Mouse (Mus musculus) heart, embryonic 14.5 days (tissue): ENCODE data around the gene Tbxa2r. TPM values are rescaled to one million over a fixed set of nuclear protein-coding genes. Genes with fewer than 3 reads are reported as not detected.

Experiments used
- ATAC-seq: fragments of 200-750 bp; cut with Nextera tagmentation; 2 replicates; pipeline ENCODE4 v1.8.0; 2017; ENCODE audit warnings: low read depth, moderate TSS enrichment; ENCODE audit not compliant: insufficient number of reproducible peaks, insufficient read depth, low FRiP score
- H3K27ac ChIP-seq, 2 experiments: fragments of 200-500 bp in 1 of 2; fragments of 300-500 bp in 1 of 2; sonication (generic) in 1 of 2; replicated peaks in 1 of 2; 2 replicates each; pipeline ENCODE4 v1.5.1; 2012 to 2014; ENCODE audit warnings: low read depth in 2 of 2, low read length in 2 of 2, control low read depth in 1 of 2, mild to moderate bottlenecking in 1 of 2, mixed read lengths in 1 of 2; ENCODE audit not compliant: control insufficient read depth in 1 of 2, insufficient read depth in 1 of 2
- H3K27me3 ChIP-seq: fragments of 300-500 bp; sonication (generic); 2 replicates; pipeline ENCODE4 v1.6.1; 2014; ENCODE audit warnings: mild to moderate bottlenecking, low read length, control low read depth; ENCODE audit not compliant: control insufficient read depth, insufficient read depth
- H3K36me3 ChIP-seq: fragments of 300-500 bp; sonication (generic); 2 replicates; pipeline ENCODE4 v1.6.1; 2014; ENCODE audit warnings: mild to moderate bottlenecking, control low read depth, low read length, mixed read lengths; ENCODE audit not compliant: control insufficient read depth, insufficient read depth
- H3K4me1 ChIP-seq, 2 experiments: fragments of 200-500 bp in 1 of 2; fragments of 300-500 bp in 1 of 2; sonication (generic) in 1 of 2; 2 replicates each; pipeline ENCODE4 v1.6.1; 2012 to 2014; ENCODE audit warnings: low read length in 2 of 2, control low read depth in 1 of 2, mixed read lengths in 1 of 2; ENCODE audit not compliant: control insufficient read depth in 2 of 2, insufficient read depth in 2 of 2
- H3K4me2 ChIP-seq: fragments of 300-500 bp; sonication (generic); 2 replicates; pipeline ENCODE4 v1.6.1; 2014; ENCODE audit warnings: mild to moderate bottlenecking, low read length
- H3K4me3 ChIP-seq, 2 experiments: fragments of 200-500 bp in 1 of 2; fragments of 300-500 bp in 1 of 2; sonication (generic) in 1 of 2; 2 replicates each; pipeline ENCODE4 v1.5.1; 2012 to 2014; ENCODE audit warnings: low read length in 2 of 2, mild to moderate bottlenecking in 2 of 2, control low read depth in 1 of 2, low read depth in 1 of 2, moderate library complexity in 1 of 2; ENCODE audit not compliant: control insufficient read depth in 1 of 2, insufficient read depth in 1 of 2
- H3K9ac ChIP-seq: fragments of 300-500 bp; sonication (generic); 2 replicates; pipeline ENCODE4 v1.6.1; 2014; ENCODE audit warnings: mild to moderate bottlenecking, low read length
- H3K9me3 ChIP-seq: fragments of 300-500 bp; sonication (generic); 2 replicates; pipeline ENCODE4 v1.6.1; 2016; ENCODE audit warnings: low read length, control low read depth; ENCODE audit not compliant: control insufficient read depth
- WGBS: fragments of 180-500 bp; shearing (Covaris S2); extraction: QIAGEN DNeasy Blood & Tissue Kit; methylation state at CpG from one replicate; pipeline ENCODE4 v1.1.7; 2014; 5-methylcytosine and 5-hydroxymethylcytosine counted together
- polyA plus RNA-seq: library from polyadenylated mRNA; unstranded; fragments of >200 nt; fragmentation: Nextera tagmentation; extraction: Ambion mirVana; gene quantifications from 2 replicates; pipeline ENCODE4 v1.2.1, GENCODE M21; 2014

Tbxa2r gene
- polyA plus RNA-seq, 1 experiment from 2014 or later = 11.3 TPM

DNA sequence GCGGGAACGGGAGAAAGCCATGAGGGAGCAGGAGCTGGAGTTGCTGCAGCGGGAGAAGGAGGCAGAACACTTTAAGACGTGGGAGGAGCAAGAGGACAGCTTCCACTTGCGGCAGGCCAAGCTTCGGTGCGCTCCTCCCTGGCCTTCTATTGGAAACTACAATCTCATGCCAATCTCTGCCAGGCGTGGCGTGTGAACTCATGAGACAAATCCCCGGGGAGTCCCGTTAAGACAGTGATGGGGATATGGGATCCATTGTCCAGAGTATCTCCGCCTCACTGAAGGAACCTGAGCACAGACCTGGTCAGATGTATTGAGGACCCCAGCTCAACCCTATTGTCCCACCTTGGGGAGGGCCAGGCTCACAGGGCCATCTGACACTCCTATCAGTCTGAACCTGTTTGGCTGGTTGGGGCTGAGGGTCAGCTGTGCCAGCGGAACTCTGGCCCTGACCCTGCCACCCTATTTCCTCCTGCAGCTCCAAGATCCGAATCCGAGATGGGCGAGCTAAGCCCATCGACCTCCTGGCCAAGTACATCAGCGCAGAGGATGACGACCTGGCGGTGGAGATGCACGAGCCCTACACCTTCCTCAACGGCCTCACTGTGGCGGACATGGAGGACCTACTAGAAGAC, 5.3 kb upstream of the Tbxa2r start:
- no peak overlapping the region for H3K27ac ChIP-seq
- H3K27me3 ChIP-seq = no peaks in the 10 kb centered on the region
- no peak overlapping the region for H3K9ac ChIP-seq
- H3K4me2 ChIP-seq = no peak overlapping the region
- no peak for ATAC-seq
- H3K9me3 ChIP-seq = no peaks in the 10 kb centered on the region
- H3K4me1 ChIP-seq = peaks cover 22 to 29% of the 10 kb centered on the region in 2 experiments
- H3K4me3 ChIP-seq = no peak overlapping the region
- H3K36me3 ChIP-seq = peaks cover 56% of the 10 kb centered on the region
- 93% methylated on average over 23 of the region's 23 CpGs for WGBS

DNA sequence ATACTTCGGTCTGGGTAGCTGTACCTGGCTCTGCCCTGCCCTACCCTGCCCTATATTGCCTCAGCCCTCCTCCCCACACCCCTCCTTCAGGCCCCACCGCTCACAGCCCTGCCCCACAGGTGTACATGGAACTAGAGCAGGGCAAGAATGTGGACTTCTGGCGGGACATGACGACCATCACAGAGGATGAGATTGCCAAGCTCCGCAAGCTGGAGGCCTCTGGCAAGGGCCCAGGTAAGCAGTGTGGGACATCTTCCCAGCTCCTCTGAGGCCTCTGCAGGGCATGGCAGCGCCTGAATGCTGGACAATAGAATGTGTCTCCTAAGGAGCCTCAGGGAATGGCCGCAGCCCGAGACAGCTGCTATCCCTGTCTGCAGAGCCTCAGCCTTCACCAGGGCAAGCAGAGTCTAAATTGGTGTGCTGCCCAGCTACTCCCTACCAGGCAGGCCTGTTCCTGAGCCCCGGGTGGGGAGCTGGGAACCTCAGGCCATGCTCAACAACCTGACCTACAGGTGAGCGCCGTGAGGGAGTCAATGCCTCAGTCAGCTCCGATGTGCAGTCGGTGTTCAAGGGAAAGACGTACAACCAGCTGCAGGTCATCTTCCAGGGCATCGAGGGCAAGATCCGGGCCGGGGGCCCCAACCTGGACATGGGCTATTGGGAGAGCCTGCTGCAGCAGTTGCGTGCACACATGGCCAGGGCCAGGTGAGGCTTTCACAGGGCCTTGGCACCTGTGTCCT, 4.6 kb upstream of the Tbxa2r start:
- Histone ChIP-seq H3K9ac (no peak overlapping the region), H3K36me3 (peaks cover 52% of the 10 kb centered on the region), H3K4me1 (peaks cover 22 to 30% of the 10 kb centered on the region in 2 experiments), H3K4me2 (no peak overlapping the region), H3K9me3 (no peaks in the 10 kb centered on the region), H3K27ac (no peak overlapping the region), H3K4me3 (no peak overlapping the region), H3K27me3 (no peaks in the 10 kb centered on the region)
- ATAC-seq = no peak
- WGBS = 92% methylated on average over 18 of the region's 18 CpGs

DNA sequence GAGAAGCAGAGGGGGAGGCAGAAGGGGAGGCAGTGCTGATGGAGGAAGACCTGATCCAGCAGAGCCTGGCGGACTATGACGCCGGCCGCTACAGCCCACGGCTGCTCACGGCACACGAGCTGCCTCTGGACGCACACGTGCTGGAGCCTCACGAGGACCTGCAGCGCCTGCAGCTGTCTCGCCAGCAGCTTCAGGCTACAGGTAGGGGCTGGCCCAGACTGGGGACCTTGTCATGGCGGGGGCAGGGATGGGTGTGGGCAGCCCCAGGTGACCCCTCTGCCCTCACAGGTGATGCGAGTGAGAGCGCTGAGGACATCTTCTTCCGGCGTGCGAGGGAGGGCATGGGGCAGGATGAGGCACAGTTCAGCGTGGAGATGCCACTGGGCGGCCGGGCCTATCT, 3.4 kb upstream of the Tbxa2r start:
- H3K4me1 ChIP-seq = peaks cover 24 to 32% of the 10 kb centered on the region in 2 experiments
- no peak overlapping the region for H3K4me3 ChIP-seq
- no peak overlapping the region for H3K9ac ChIP-seq
- 93% methylated on average over 21 of the region's 21 CpGs for WGBS
- no peaks in the 10 kb centered on the region for H3K27me3 ChIP-seq
- ATAC-seq = no peak
- no peak overlapping the region for H3K4me2 ChIP-seq
- no peaks in the 10 kb centered on the region for H3K9me3 ChIP-seq
- H3K36me3 ChIP-seq = peaks cover 52% of the 10 kb centered on the region
- no peak overlapping the region for H3K27ac ChIP-seq

DNA sequence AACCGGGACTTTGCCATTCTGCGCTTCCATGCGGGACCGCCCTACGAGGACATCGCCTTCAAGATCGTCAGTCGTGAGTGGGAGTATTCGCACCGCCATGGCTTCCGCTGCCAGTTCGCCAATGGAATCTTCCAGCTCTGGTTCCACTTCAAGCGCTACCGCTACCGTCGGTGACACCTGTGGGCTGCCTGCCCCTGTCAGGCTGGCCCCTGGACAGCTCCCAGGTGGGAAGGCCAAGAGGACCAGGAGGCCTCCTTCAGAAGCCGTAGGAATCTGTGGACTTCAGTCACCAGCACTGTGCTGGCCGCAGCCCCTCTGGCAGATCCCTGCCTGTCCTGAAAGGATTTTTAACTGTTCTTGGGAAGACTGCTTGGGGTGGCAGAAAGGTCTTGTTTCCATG, 2.8 kb upstream of the Tbxa2r start:
- Histone ChIP-seq H3K9me3 (no peaks in the 10 kb centered on the region), H3K4me2 (no peak overlapping the region), H3K4me3 (no peak overlapping the region), H3K27ac (no peak overlapping the region), H3K4me1 (peaks cover 28 to 36% of the 10 kb centered on the region in 2 experiments), H3K36me3 (peaks cover 52% of the 10 kb centered on the region), H3K27me3 (no peaks in the 10 kb centered on the region), H3K9ac (no peak overlapping the region)
- ATAC-seq = no peak
- WGBS = 90% methylated on average over 18 of the region's 18 CpGs

DNA sequence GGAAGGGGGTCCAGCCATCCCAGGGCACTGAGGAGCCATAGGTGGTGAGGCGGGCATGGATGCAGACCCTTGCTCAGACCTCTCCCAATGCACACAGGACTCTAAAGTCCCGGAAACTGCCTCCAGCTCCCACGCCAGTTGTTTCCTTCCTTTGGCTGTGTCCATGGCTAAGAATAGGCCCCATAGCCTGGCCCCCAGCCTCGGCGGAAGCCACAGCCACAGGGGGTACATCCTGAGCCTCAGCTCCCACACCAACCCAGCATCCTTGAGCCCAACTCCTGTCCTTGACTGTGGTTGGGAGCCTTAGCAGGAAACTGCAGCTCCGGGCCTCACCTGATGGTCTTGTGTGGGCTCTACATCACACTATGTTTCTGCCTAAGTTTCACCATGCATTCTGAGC, 1.7 kb upstream of the Tbxa2r start:
- Histone ChIP-seq H3K4me3 (no peak overlapping the region), H3K36me3 (peaks cover 52% of the 10 kb centered on the region), H3K4me2 (no peak overlapping the region; the same call in 1 of the 2 replicates), H3K27ac (peak overlapping the region; percentile 42 to 45), H3K9me3 (no peaks in the 10 kb centered on the region), H3K9ac (no peak overlapping the region), H3K4me1 (peaks cover 33 to 40% of the 10 kb centered on the region in 2 experiments), H3K27me3 (no peaks in the 10 kb centered on the region)
- no peak for ATAC-seq
- WGBS = 51% methylated on average over 6 of the region's 6 CpGs

DNA sequence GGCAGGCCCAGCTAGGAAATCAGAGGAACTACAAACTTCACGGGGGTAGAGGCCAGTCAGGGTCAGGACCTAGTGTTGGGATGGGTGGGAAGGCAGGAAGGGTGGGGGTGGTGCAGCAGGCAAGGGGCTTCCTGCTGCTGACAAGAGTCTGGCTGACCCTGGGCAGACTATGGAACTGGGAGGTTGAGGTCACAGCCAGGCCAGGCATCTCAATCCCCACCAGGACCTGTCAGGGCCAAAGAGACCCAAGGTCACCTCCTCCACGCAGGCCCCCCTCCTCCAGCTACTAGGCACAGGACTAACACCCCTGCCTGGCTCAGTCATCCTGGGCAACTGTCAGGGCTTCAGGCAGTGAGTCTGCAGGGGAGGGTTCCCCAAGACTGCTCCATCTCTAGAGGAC, 572 bp upstream of the Tbxa2r start:
- Histone ChIP-seq H3K4me3 (no peak overlapping the region), H3K27ac (peak overlapping the region; percentile 93 to 96), H3K36me3 (peaks cover 44% of the 10 kb centered on the region), H3K4me2 (peak overlapping the region; percentile 52), H3K9me3 (no peaks in the 10 kb centered on the region), H3K9ac (peak overlapping the region; percentile 58), H3K27me3 (no peaks in the 10 kb centered on the region), H3K4me1 (peaks cover 37 to 40% of the 10 kb centered on the region in 2 experiments)
- WGBS = 11% methylated on average over 2 of the region's 2 CpGs
- no peak for ATAC-seq

DNA sequence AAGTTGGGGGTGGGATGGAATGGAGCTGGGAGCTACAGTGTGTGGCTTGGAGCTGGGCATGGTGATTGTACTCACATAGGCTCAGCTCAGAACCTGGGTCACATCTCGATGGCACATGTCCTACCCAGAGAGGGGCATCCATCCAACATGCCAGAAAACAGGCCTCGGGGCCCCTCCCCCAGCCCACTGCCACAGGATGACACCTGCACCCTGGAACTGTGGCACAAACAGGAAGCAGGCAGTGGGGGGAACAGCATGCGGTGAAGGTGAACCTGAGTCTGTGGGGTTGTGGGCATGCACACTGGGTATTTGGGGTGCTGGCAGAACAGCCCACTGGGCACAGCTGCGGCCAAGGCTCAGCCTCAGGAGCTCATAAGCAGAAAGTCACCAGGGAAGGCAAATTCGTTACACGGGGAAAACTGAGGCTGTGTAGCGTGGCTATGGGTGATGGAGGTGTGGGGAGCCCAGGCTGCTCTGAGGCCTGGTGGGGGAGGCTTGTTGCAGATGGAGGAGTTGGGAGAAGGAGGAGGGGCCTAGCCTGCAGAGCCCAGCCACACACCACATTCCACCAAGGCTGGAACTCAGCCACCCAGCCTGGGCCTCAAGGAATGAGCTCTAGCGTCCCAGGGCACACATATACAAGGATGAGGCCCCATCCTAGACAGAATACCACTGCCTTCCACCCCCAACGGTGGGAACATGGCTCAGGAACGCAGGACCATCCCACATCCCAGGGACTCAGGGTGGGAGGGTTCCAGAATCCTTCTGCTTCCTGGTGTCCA, 854 bp downstream of the Tbxa2r start:
- peaks cover 37 to 40% of the 10 kb centered on the region in 2 experiments for H3K4me1 ChIP-seq
- H3K4me3 ChIP-seq = peak overlapping the region; percentile 4 to 7; a peak in 3 of 4 replicates
- ATAC-seq = peak; percentile 69
- no peaks in the 10 kb centered on the region for H3K9me3 ChIP-seq
- H3K9ac ChIP-seq = peak overlapping the region; percentile 58
- WGBS = 40% methylated on average over 10 of the region's 10 CpGs
- peak overlapping the region; percentile 93 to 96 for H3K27ac ChIP-seq
- peak overlapping the region; percentile 52 for H3K4me2 ChIP-seq
- H3K36me3 ChIP-seq = peaks cover 33% of the 10 kb centered on the region
- no peaks in the 10 kb centered on the region for H3K27me3 ChIP-seq
